Mouse (Mus musculus): ENCODE measurements around the gene Fndc11.

DNA sequence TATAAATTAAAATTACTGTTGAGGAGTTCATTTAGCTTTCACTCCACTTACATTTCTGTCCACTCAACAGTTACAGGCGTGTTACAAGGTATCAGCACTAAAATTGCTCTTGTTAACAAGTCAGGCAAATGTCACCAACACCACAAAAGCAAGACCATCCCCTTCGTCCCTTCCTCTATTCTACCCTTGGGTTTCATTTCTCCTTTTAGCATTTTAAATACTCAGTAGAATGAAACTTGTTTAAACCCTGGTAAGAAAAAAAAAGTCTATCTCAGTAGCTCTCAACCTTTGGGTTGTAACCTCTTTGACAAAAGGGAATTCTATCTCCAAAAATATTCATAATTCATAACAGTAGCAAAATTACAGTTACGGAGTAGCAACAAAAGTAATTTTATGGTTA is 26.8 kb upstream of the Fndc11 start:
- TF ChIP-seq CTCF (IDR thresholded peaks at IDR 0.05; ENCODE audit: borderline replicate concordance, extremely low read depth, insufficient read depth, insufficient read length) (no peak), POLR2A (IDR thresholded peaks at IDR 0.05; ENCODE audit: borderline replicate concordance, extremely low read depth, insufficient read depth, insufficient read length, poor library complexity, severe bottlenecking) (no peak)
